Mouse (Mus musculus) intestine, embryonic 14.5 days (tissue): ENCODE results near the gene Camsap2. TPM values are rescaled to one million over a fixed set of nuclear protein-coding genes. Genes with fewer than 3 reads are reported as not detected.

Experiments
- ATAC-seq: fragments of 200-750 bp; cut with Nextera tagmentation; replicated peaks from 2 replicates; pipeline ENCODE4 v1.8.0; 2017; ENCODE audit warnings: low read depth, moderate number of reproducible peaks, moderate TSS enrichment, moderate library complexity; ENCODE audit not compliant: low FRiP score, low TSS enrichment
- DNase-seq: peaks from one replicate; pipeline ENCODE4 v3.0.0-alpha.2; 2018; ENCODE audit warnings: low spot score
- H3K27ac ChIP-seq: fragments of 300-500 bp; sonication (generic); 2 replicates; pipeline ENCODE4 v1.5.1; 2014; ENCODE audit warnings: low read depth, mild to moderate bottlenecking, control low read depth
- H3K27me3 ChIP-seq: fragments of 300-500 bp; sonication (generic); replicated peaks from 2 replicates; pipeline ENCODE4 v1.6.1; 2014; ENCODE audit warnings: low read length, control low read depth; ENCODE audit not compliant: control insufficient read depth, insufficient read depth
- H3K36me3 ChIP-seq: fragments of 300-500 bp; sonication (generic); 2 replicates; pipeline ENCODE4 v1.6.1; 2014; ENCODE audit warnings: low read length, control low read depth; ENCODE audit not compliant: control insufficient read depth, insufficient read depth
- H3K4me1 ChIP-seq: fragments of 300-500 bp; sonication (generic); replicated peaks from 2 replicates; pipeline ENCODE4 v1.6.1; 2014; ENCODE audit warnings: low read length, control low read depth, mixed read lengths; ENCODE audit not compliant: control insufficient read depth, insufficient read depth
- H3K4me2 ChIP-seq: fragments of 300-500 bp; sonication (generic); 2 replicates; pipeline ENCODE4 v1.6.1; 2014; ENCODE audit warnings: low read length
- H3K4me3 ChIP-seq: fragments of 300-500 bp; sonication (generic); 2 replicates; pipeline ENCODE4 v1.5.1; 2014; ENCODE audit warnings: low read depth, low read length, control low read depth, mixed read lengths
- H3K9ac ChIP-seq: fragments of 300-500 bp; sonication (generic); 2 replicates; pipeline ENCODE4 v1.6.1; 2014; ENCODE audit warnings: mild to moderate bottlenecking, low read length
- H3K9me3 ChIP-seq: fragments of 300-500 bp; sonication (generic); 2 replicates; pipeline ENCODE4 v1.6.1; 2016; ENCODE audit warnings: low read length, control low read depth; ENCODE audit not compliant: control insufficient read depth
- WGBS: fragments of 180-500 bp; shearing (Covaris S2); extraction: QIAGEN DNeasy Blood & Tissue Kit; methylation state at CpG from one replicate; pipeline ENCODE4 v1.1.7; 2014; 5-methylcytosine and 5-hydroxymethylcytosine counted together
- polyA plus RNA-seq: library from polyadenylated mRNA; unstranded; fragments of >200 nt; fragmentation: Nextera tagmentation; extraction: Ambion mirVana; gene quantifications from 2 replicates; pipeline ENCODE4 v1.2.1, GENCODE M21; 2014

Gene Camsap2
- polyA plus RNA-seq, 1 experiment from 2014 or later, result 14.2 TPM

- H3K9me3 ChIP-seq, result no peaks in the 10 kb centered on the region
- peaks cover 48% of the 10 kb centered on the region for H3K36me3 ChIP-seq
- H3K27ac ChIP-seq, result no peak overlapping the region
Observed at GRCm38 (mm10) chr1:136223758-136224342, 122.1 kb downstream of the Camsap2 start.

GRCm38 (mm10) chr1:136222386-136222785, 123.5 kb downstream of the Camsap2 start:
- no peak overlapping the region for H3K4me2 ChIP-seq
- no peak for ATAC-seq
- no peak overlapping the region for H3K27ac ChIP-seq
- no peak overlapping the region for H3K9ac ChIP-seq
- no peak overlapping the region for H3K4me3 ChIP-seq
- no peak for DNase-seq
- no peaks in the 10 kb centered on the region for H3K27me3 ChIP-seq
- H3K36me3 ChIP-seq, result peaks cover 62% of the 10 kb centered on the region
- H3K4me1 ChIP-seq, result peaks cover 5% of the 10 kb centered on the region
- no peaks in the 10 kb centered on the region for H3K9me3 ChIP-seq
- 66% methylated on average over 10 of the region's 10 CpGs for WGBS

More at GRCm38 (mm10) chr1:136223758-136224342, 122.1 kb downstream of the Camsap2 start:
- H3K4me1 ChIP-seq, result peaks cover 19% of the 10 kb centered on the region
- no peak overlapping the region for H3K4me3 ChIP-seq
- no peak overlapping the region for H3K9ac ChIP-seq
- ATAC-seq (no peak), DNase-seq (no peak)
- 90% methylated on average over 10 of the region's 10 CpGs for WGBS
- H3K4me2 ChIP-seq, result no peak overlapping the region
- H3K27me3 ChIP-seq, result no peaks in the 10 kb centered on the region

GRCm38 (mm10) chr1:136220037-136220871, 125.7 kb downstream of the Camsap2 start:
- peak; percentile 68 for DNase-seq
- H3K4me3 ChIP-seq, result no peak overlapping the region
- H3K9me3 ChIP-seq, result no peaks in the 10 kb centered on the region
- H3K27ac ChIP-seq, result peak overlapping the region; percentile 76
- no peaks in the 10 kb centered on the region for H3K27me3 ChIP-seq
- no peak overlapping the region for H3K9ac ChIP-seq
- peak; percentile 76 for ATAC-seq
- WGBS, result 66% methylated on average over 10 of the region's 10 CpGs
- H3K4me2 ChIP-seq, result peak overlapping the region; percentile 25
- H3K4me1 ChIP-seq, result no peaks in the 10 kb centered on the region; the same call in 1 of the 2 replicates
- H3K36me3 ChIP-seq, result peaks cover 77% of the 10 kb centered on the region

Other genes starting within 250 kb of the Camsap2 start
- gene Kif21b, start 214.7 kb downstream of the Camsap2 start, polyA plus RNA-seq, result 5.1 and 5.6 TPM in 2 replicates
- gene Mroh3, start 133.3 kb downstream of the Camsap2 start, polyA plus RNA-seq, result 0.91 and 1.1 TPM in 2 replicates
- 30.9 and 32.5 TPM in 2 replicates for gene Inava, start 111.8 kb downstream of the Camsap2 start, polyA plus RNA-seq
- gene Gpr25, start 85.2 kb downstream of the Camsap2 start, polyA plus RNA-seq, result not detected in 2 replicates
- gene Ddx59, start 69.2 kb upstream of the Camsap2 start, polyA plus RNA-seq, result 12.9 and 14.9 TPM in 2 replicates
- 7.6 and 7.8 TPM in 2 replicates for gene Kif14, start 120.2 kb upstream of the Camsap2 start, polyA plus RNA-seq